Mouse (Mus musculus) limb, embryonic 11.5 days (tissue): Measurements from ENCODE around the gene Gm5039. TPM values are rescaled to one million over a fixed set of nuclear protein-coding genes. Genes with fewer than 3 reads are reported as not detected.
"Not testable (repeated sequence)": the region's sequence is repeated elsewhere in the genome, so short reads cannot be mapped to it uniquely, and the experiment has no call there.

Experiments
- ATAC-seq: fragments of 200-750 bp; cut with Nextera tagmentation; 2 replicates; pipeline ENCODE4 v1.8.0; 2017; ENCODE audit warnings: low read depth; ENCODE audit not compliant: insufficient number of reproducible peaks, low FRiP score, low TSS enrichment
- DNase-seq: peaks from one replicate; pipeline ENCODE4 v3.0.0-alpha.2; 2015; ENCODE audit warnings: low spot score
- H3K27ac ChIP-seq: fragments of 300-500 bp; sonication (generic); replicated peaks from 2 replicates; pipeline ENCODE4 v1.5.1; 2014; ENCODE audit warnings: low read depth, mild to moderate bottlenecking, low read length
- H3K27me3 ChIP-seq: fragments of 300-500 bp; sonication (generic); 2 replicates; pipeline ENCODE4 v1.6.1; 2014; ENCODE audit warnings: mild to moderate bottlenecking, low read length, mixed read lengths; ENCODE audit not compliant: control insufficient read depth, insufficient read depth
- H3K36me3 ChIP-seq: fragments of 300-500 bp; sonication (generic); 2 replicates; pipeline ENCODE4 v1.6.1; 2014; ENCODE audit warnings: mild to moderate bottlenecking, low read length, moderate library complexity, mixed read lengths; ENCODE audit not compliant: control insufficient read depth, insufficient read depth
- H3K4me1 ChIP-seq: fragments of 300-500 bp; sonication (generic); 2 replicates; pipeline ENCODE4 v1.6.1; 2014; ENCODE audit warnings: low read length, mixed read lengths; ENCODE audit not compliant: control insufficient read depth, insufficient read depth
- H3K4me2 ChIP-seq: fragments of 300-500 bp; sonication (generic); 2 replicates; pipeline ENCODE4 v1.6.1; 2014; ENCODE audit warnings: low read depth, mild to moderate bottlenecking, moderate library complexity; ENCODE audit not compliant: severe bottlenecking
- H3K4me3 ChIP-seq: fragments of 300-500 bp; sonication (generic); 2 replicates; pipeline ENCODE4 v1.5.1; 2014; ENCODE audit warnings: low read depth, low read length
- H3K9ac ChIP-seq: fragments of 300-500 bp; sonication (generic); 2 replicates; pipeline ENCODE4 v1.6.1; 2014; ENCODE audit warnings: mild to moderate bottlenecking, low read length
- H3K9me3 ChIP-seq: fragments of 300-500 bp; sonication (generic); 2 replicates; pipeline ENCODE4 v1.6.1; 2016; ENCODE audit warnings: low read length; ENCODE audit not compliant: control insufficient read depth
- WGBS: fragments of 180-500 bp; shearing (Covaris S2); extraction: QIAGEN DNeasy Blood & Tissue Kit; methylation state at CpG from one replicate; pipeline ENCODE4 v1.1.7; 2014; 5-methylcytosine and 5-hydroxymethylcytosine counted together
- polyA plus RNA-seq: library from polyadenylated mRNA; unstranded; fragments of >200 nt; fragmentation: Nextera tagmentation; extraction: Ambion mirVana; gene quantifications from 2 replicates; pipeline ENCODE4 v1.2.1, GENCODE M21; 2014

The Gm5039 gene
- polyA plus RNA-seq, 1 experiment from 2014 or later = not detected

GRCm38 (mm10) chr12:88354182-88354702 lies 30.4 kb upstream of the Gm5039 start:
- Histone ChIP-seq H3K4me3 (peak overlapping the region; percentile 19; the same call in 1 of the 2 replicates), H3K9me3 (no peaks in the 10 kb centered on the region), H3K36me3 (no peaks in the 10 kb centered on the region), H3K27me3 (no peaks in the 10 kb centered on the region), H3K9ac (peak overlapping the region; percentile 34; the same call in 1 of the 2 replicates), H3K27ac (no peak overlapping the region), H3K4me1 (no peaks in the 10 kb centered on the region), H3K4me2 (peak overlapping the region; percentile 36)
- DNase-seq = peak; percentile 41
- peak; percentile 76; the same call in 1 of the 2 replicates for ATAC-seq
- WGBS = 20% methylated on average over 36 of the region's 41 CpGs

- not testable (repeated sequence) for H3K27ac ChIP-seq
- WGBS = 58% methylated on average over 2 of the region's 2 CpGs
These were observed 17.5 kb upstream of the Gm5039 start for GRCm38 (mm10) chr12:88341286-88341685.

GRCm38 (mm10) chr12:88336662-88337413 lies 13.0 kb upstream of the Gm5039 start:
- H3K4me2 ChIP-seq = not testable (repeated sequence)

More at GRCm38 (mm10) chr12:88341286-88341685, 17.5 kb upstream of the Gm5039 start:
- H3K4me3 ChIP-seq, H3K4me2 ChIP-seq, DNase-seq, ATAC-seq, H3K27me3 ChIP-seq, H3K9me3 ChIP-seq, H3K4me1 ChIP-seq, H3K9ac ChIP-seq, H3K36me3 ChIP-seq: not testable (repeated sequence)

GRCm38 (mm10) chr12:88314556-88314955 lies 9.3 kb downstream of the Gm5039 start:
- Histone ChIP-seq H3K27ac (no peak overlapping the region), H3K27me3 (no peaks in the 10 kb centered on the region), H3K4me1 (no peaks in the 10 kb centered on the region), H3K4me3 (no peak overlapping the region), H3K9ac (no peak overlapping the region), H3K4me2 (no peak overlapping the region), H3K9me3 (no peaks in the 10 kb centered on the region), H3K36me3 (no peaks in the 10 kb centered on the region)
- 81% methylated on average over 3 of the region's 3 CpGs for WGBS
- ATAC-seq (no peak), DNase-seq (no peak)

More at GRCm38 (mm10) chr12:88336662-88337413, 13.0 kb upstream of the Gm5039 start:
- not testable (repeated sequence) for H3K9ac ChIP-seq, H3K27ac ChIP-seq, ATAC-seq, H3K4me3 ChIP-seq, H3K9me3 ChIP-seq, H3K27me3 ChIP-seq, DNase-seq, H3K36me3 ChIP-seq, H3K4me1 ChIP-seq
- WGBS = 68% methylated on average over 4 of the region's 4 CpGs

GRCm38 (mm10) chr12:88297171-88297570 lies 26.7 kb downstream of the Gm5039 start:
- H3K27ac ChIP-seq, H3K9me3 ChIP-seq, DNase-seq, H3K36me3 ChIP-seq, ATAC-seq, H3K4me1 ChIP-seq, H3K4me3 ChIP-seq, H3K4me2 ChIP-seq, H3K27me3 ChIP-seq, H3K9ac ChIP-seq: not testable (repeated sequence)
- 83% methylated on average over 2 of the region's 2 CpGs for WGBS

GRCm38 (mm10) chr12:88293082-88293481 lies 30.7 kb downstream of the Gm5039 start:
- ATAC-seq, H3K4me3 ChIP-seq, DNase-seq, H3K27me3 ChIP-seq, H3K9me3 ChIP-seq, H3K4me2 ChIP-seq, H3K36me3 ChIP-seq, H3K27ac ChIP-seq, H3K4me1 ChIP-seq, H3K9ac ChIP-seq: not testable (repeated sequence)
- 69% methylated on average over 4 of the region's 4 CpGs for WGBS

GRCm38 (mm10) chr12:88285224-88285623 lies 38.6 kb downstream of the Gm5039 start:
- H3K9ac ChIP-seq, H3K4me1 ChIP-seq, H3K4me3 ChIP-seq, H3K27me3 ChIP-seq, H3K27ac ChIP-seq, H3K36me3 ChIP-seq, H3K9me3 ChIP-seq, H3K4me2 ChIP-seq, DNase-seq, ATAC-seq: not testable (repeated sequence)
- 85% methylated on average over 4 of the region's 5 CpGs for WGBS

GRCm38 (mm10) chr12:88274400-88274799 lies 49.4 kb downstream of the Gm5039 start, which contains the start of gene Gm5662:
Gm5662 (minus strand) TSS chr12:88274500.
- H3K27me3 ChIP-seq, H3K4me1 ChIP-seq, H3K9ac ChIP-seq, H3K27ac ChIP-seq, H3K4me3 ChIP-seq, H3K36me3 ChIP-seq, DNase-seq, H3K4me2 ChIP-seq, ATAC-seq, H3K9me3 ChIP-seq: not testable (repeated sequence)
- WGBS = 93% methylated on average over 5 of the region's 5 CpGs
